Mouse (Mus musculus): ENCODE results near the gene Timm50. TPM values are rescaled to one million over a fixed set of nuclear protein-coding genes. Genes with fewer than 3 reads are reported as not detected.
A peak's percentile ranks its signal among the peaks of the same experiment; 100 is the strongest.

Gene Timm50
- total RNA-seq (2014; rRNA removed) (71.6 and 82.9 TPM in 2 replicates), polyA plus RNA-seq (2015; fragmentation: Nextera tagmentation; extraction: Ambion mirVana) (125 and 131 TPM in 2 replicates)

DNA sequence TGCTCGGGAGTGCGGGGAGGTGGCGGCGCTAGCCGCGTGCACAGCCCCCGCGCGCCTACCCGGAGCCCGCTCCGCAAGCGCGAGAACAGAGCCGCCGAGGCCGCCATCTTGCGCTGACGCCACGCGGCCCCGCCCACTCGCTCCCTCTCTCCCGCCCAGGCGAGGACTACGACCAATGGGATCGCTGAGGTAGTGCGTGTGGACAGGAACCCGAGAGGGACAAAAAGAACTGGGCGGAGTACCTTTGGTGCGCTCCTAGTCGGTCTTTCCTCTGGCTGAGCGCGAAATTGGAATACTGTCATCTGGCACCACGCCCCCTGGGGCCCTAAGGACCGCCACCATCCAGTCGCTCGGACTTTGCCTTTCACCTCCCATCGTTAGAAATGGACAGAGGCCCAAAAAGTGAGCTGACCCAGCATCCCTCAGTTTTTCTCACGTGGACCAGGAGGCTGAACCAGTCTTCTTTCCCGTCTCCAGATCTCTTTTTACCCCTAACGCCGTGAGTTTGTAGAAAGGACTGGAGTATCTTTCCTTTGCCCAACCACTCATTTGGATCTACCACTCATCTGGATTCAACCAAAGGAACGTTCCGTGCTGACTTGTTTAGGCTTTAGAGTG is at the start of gene Timm50:
Gene Timm50, minus strand, starts transcription at position 147 of the 618 bp plus-strand sequence.
- Histone ChIP-seq H3K27me3 (ENCODE audit: insufficient read depth, low read length) (no peaks in the 10 kb centered on the region), H3K9ac (replicated peaks; ENCODE audit: low read length) (peak within 1 kb of the TSS; percentile 79), H3K4me2 (ENCODE audit: low read depth, low read length) (peak within 1 kb of the TSS; percentile 84), H3K36me3 (ENCODE audit: insufficient read depth, low read length) (peaks cover 38% of the 10 kb centered on the region), H3K9me3 (ENCODE audit: low read length) (no peaks in the 10 kb centered on the region), H3K4me3 (ENCODE audit: low read length) (peak within 1 kb of the TSS; percentile 72), H3K27ac (peak within 1 kb of the TSS; percentile 67), H3K4me1 (ENCODE audit: insufficient read depth, low read length) (0 out of 2 replicates have a peak, but pooled peaks cover 6% of the 10 kb centered on the region)
- ATAC-seq (peak; percentile 97), DNase-seq (ENCODE audit: low spot score) (peak; percentile 99)
- WGBS = under 1% methylated on average over 45 of the region's 45 CpGs
- no peak for TF ChIP-seq CTCF (IDR thresholded peaks at IDR 0.05; ENCODE audit: low read depth)

DNA sequence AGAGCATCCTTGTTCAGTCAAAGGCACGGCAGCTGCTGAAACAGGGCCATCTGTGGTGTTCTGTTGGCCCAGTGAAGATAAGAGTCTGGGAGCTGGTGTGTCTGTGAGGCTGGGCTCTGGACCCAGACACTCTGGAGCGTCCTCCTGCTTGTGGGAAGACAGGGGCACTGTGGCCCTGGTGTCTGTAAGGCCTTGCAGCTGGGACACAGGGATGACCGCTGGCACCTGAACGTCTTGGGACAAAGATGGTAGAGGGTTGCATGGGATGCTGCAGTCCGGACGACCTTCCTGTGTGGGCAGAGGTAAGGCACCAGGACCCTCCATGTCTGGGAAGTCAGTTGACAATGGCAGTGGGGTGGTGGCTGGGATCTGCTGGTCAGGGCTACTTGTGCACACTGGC is 48.4 kb upstream of the Timm50 start:
- DNase-seq (ENCODE audit: low spot score) (no peak), ATAC-seq (no peak)
- TF ChIP-seq CTCF (IDR thresholded peaks at IDR 0.05; ENCODE audit: low read depth) = no peak
- no peaks in the 10 kb centered on the region for H3K9me3 ChIP-seq (ENCODE audit: low read length)
- H3K27ac ChIP-seq = no peak overlapping the region
- H3K36me3 ChIP-seq (ENCODE audit: insufficient read depth, low read length) = no peaks in the 10 kb centered on the region
- H3K9ac ChIP-seq (replicated peaks; ENCODE audit: low read length) = no peak overlapping the region
- H3K4me1 ChIP-seq (ENCODE audit: insufficient read depth, low read length) = no peaks in the 10 kb centered on the region
- no peak overlapping the region for H3K4me2 ChIP-seq (ENCODE audit: low read depth, low read length)
- H3K4me3 ChIP-seq (ENCODE audit: low read length) = no peak overlapping the region
- 93% methylated on average over 6 of the region's 6 CpGs for WGBS
- H3K27me3 ChIP-seq (ENCODE audit: insufficient read depth, low read length) = no peaks in the 10 kb centered on the region

DNA sequence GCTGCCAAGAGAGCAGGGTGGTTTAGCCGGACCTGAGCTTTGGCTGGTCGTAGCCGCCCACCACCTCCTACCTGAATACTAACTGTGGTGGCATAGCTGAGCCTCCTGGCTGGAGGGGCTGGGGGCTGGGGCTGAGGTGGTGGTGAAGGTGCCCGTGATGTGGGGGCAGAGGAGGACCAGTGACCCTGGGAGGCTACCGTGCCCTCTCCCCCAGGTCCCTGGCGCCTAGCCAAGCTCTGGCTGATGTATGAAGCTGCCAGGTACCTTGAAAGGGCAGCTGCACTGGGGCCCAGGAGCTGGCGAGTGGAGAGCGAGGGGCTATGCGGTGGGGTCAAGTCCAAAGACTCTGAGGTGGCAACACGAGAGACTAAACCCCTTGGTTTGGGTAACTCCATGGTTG is 48.0 kb upstream of the Timm50 start:
- Histone ChIP-seq H3K4me1 (ENCODE audit: insufficient read depth, low read length) (no peaks in the 10 kb centered on the region), H3K27ac (no peak overlapping the region), H3K27me3 (ENCODE audit: insufficient read depth, low read length) (no peaks in the 10 kb centered on the region), H3K4me2 (ENCODE audit: low read depth, low read length) (no peak overlapping the region), H3K9me3 (ENCODE audit: low read length) (no peaks in the 10 kb centered on the region), H3K4me3 (ENCODE audit: low read length) (no peak overlapping the region), H3K9ac (replicated peaks; ENCODE audit: low read length) (no peak overlapping the region), H3K36me3 (ENCODE audit: insufficient read depth, low read length) (no peaks in the 10 kb centered on the region)
- DNase-seq (ENCODE audit: low spot score) (no peak), ATAC-seq (no peak)
- TF ChIP-seq CTCF (IDR thresholded peaks at IDR 0.05; ENCODE audit: low read depth) = no peak
- 84% methylated on average over 10 of the region's 10 CpGs for WGBS

DNA sequence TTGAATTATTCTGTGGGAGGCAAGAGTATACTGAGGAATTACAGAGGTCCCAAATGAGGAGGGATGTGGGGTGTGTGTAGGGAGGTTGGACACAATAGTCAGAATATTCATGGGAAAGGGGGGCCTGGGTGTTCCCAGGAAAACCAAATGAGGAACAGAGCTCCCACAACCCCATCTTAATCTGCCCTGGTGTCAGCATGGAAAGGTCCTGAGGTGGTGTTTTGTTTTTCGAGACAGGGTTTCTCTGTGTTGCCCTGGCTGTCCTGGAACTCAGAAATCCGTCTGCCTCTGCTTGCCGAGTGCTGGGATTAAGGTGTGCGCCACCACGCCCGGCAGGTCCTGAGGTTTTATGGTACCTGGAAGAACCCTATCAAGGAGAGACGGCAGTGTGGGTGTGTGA is 46.6 kb upstream of the Timm50 start:
- H3K27ac ChIP-seq = no peak overlapping the region
- H3K36me3 ChIP-seq (ENCODE audit: insufficient read depth, low read length) = peaks cover 12% of the 10 kb centered on the region
- TF ChIP-seq CTCF (IDR thresholded peaks at IDR 0.05; ENCODE audit: low read depth) = no peak
- WGBS = 77% methylated on average over 7 of the region's 7 CpGs
- DNase-seq (ENCODE audit: low spot score) = no peak
- no peaks in the 10 kb centered on the region for H3K9me3 ChIP-seq (ENCODE audit: low read length)
- H3K27me3 ChIP-seq (ENCODE audit: insufficient read depth, low read length) = no peaks in the 10 kb centered on the region
- no peak overlapping the region for H3K9ac ChIP-seq (replicated peaks; ENCODE audit: low read length)
- no peak overlapping the region for H3K4me2 ChIP-seq (ENCODE audit: low read depth, low read length)
- ATAC-seq = no peak; the same call in 1 of the 2 replicates
- H3K4me3 ChIP-seq (ENCODE audit: low read length) = no peak overlapping the region
- H3K4me1 ChIP-seq (ENCODE audit: insufficient read depth, low read length) = no peaks in the 10 kb centered on the region

DNA sequence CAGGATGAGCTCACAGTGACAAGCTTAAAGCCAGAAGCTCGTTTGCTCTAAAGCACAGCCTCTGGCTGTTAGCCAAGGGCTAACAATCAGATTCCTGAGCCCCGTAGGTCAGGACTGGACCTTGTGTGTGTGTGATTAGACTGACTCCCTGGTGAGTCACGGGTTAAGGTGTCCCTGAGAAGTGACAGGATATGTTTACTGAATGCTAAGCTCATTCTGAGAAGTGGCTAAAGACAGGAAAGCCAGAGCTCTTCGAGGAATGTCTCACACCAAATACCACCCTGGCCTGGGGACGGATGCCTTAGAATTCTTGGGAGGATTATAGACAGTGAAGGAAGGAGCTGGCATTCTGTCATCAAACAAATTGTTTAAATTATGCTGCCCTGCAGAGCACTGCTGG is 46.1 kb upstream of the Timm50 start:
- DNase-seq (ENCODE audit: low spot score) = no peak
- 7% methylated on average over 5 of the region's 5 CpGs for WGBS
- H3K27me3 ChIP-seq (ENCODE audit: insufficient read depth, low read length) = no peaks in the 10 kb centered on the region
- H3K4me1 ChIP-seq (ENCODE audit: insufficient read depth, low read length) = no peaks in the 10 kb centered on the region
- no peak overlapping the region; the same call in 1 of the 2 replicates for H3K27ac ChIP-seq
- H3K9me3 ChIP-seq (ENCODE audit: low read length) = no peaks in the 10 kb centered on the region
- H3K4me2 ChIP-seq (ENCODE audit: low read depth, low read length) = no peak overlapping the region
- TF ChIP-seq CTCF (IDR thresholded peaks at IDR 0.05; ENCODE audit: low read depth) = no peak
- H3K4me3 ChIP-seq (ENCODE audit: low read length) = no peak overlapping the region
- H3K36me3 ChIP-seq (ENCODE audit: insufficient read depth, low read length) = peaks cover 17% of the 10 kb centered on the region
- no peak overlapping the region for H3K9ac ChIP-seq (replicated peaks; ENCODE audit: low read length)
- ATAC-seq = no peak

DNA sequence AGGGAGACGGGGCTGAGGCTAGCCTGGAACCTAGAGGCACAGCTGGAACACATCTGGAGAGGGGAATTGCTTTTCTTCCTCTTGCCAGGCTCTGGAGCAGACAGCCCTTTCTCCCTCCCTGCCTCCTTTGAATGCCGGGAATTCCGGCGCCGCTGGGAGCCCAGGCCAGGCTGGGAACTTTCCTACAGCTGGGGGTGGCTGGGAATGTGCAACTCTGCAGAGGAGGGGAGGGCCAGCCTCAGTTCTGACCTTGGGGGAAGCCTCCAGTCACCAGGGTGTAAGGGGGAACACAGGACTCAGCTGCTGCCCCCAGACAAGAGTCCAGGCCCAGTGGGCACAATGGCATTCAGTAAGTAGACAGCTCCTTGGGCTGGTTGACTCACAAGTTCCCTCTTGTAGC is 45.1 kb upstream of the Timm50 start:
- DNase-seq (ENCODE audit: low spot score) (no peak), ATAC-seq (no peak; the same call in 1 of the 2 replicates)
- no peak for TF ChIP-seq CTCF (IDR thresholded peaks at IDR 0.05; ENCODE audit: low read depth)
- 4% methylated on average over 5 of the region's 5 CpGs for WGBS
- no peaks in the 10 kb centered on the region for H3K9me3 ChIP-seq (ENCODE audit: low read length)
- no peaks in the 10 kb centered on the region for H3K27me3 ChIP-seq (ENCODE audit: insufficient read depth, low read length)
- peak overlapping the region; percentile 38; the same call in 1 of the 2 replicates for H3K27ac ChIP-seq
- peaks cover 19% of the 10 kb centered on the region for H3K36me3 ChIP-seq (ENCODE audit: insufficient read depth, low read length)
- H3K4me1 ChIP-seq (ENCODE audit: insufficient read depth, low read length) = no peaks in the 10 kb centered on the region
- H3K4me2 ChIP-seq (ENCODE audit: low read depth, low read length) = no peak overlapping the region
- H3K4me3 ChIP-seq (ENCODE audit: low read length) = no peak overlapping the region
- no peak overlapping the region for H3K9ac ChIP-seq (replicated peaks; ENCODE audit: low read length)

DNA sequence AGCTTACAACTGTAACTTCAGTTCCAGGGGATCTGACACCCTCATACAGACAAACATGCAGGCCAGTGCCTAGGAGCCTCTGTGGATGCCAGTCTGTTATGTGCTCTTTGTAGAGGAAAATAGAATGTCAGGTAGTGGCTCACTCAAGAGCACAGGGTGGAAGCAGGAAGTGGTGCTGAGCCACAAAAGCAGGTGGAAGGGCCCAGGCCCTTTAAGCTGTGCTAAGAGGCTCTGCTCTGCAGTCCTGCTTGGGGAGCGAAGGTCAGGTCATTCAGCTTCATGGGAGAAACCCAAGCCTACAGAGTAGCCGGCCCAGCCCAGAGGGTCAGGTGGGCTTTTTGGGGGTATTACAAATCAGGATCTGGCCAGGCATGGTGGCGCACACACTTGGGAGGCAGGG is 43.3 kb upstream of the Timm50 start:
- Histone ChIP-seq H3K4me3 (ENCODE audit: low read length) (no peak overlapping the region), H3K9me3 (ENCODE audit: low read length) (no peaks in the 10 kb centered on the region), H3K27me3 (ENCODE audit: insufficient read depth, low read length) (no peaks in the 10 kb centered on the region), H3K9ac (replicated peaks; ENCODE audit: low read length) (no peak overlapping the region), H3K4me1 (ENCODE audit: insufficient read depth, low read length) (peaks cover 7% of the 10 kb centered on the region; the same call in 1 of the 2 replicates), H3K4me2 (ENCODE audit: low read depth, low read length) (no peak overlapping the region), H3K27ac (no peak overlapping the region), H3K36me3 (ENCODE audit: insufficient read depth, low read length) (peaks cover 19% of the 10 kb centered on the region)
- no peak for ATAC-seq
- DNase-seq (ENCODE audit: low spot score) = no peak
- no peak for TF ChIP-seq CTCF (IDR thresholded peaks at IDR 0.05; ENCODE audit: low read depth)
- 90% methylated on average over 3 of the region's 3 CpGs for WGBS

Data from hindbrain, postnatal 0 days (tissue).